Mouse (Mus musculus): ENCODE measurements around the gene Tgif2.
"Not testable (repeated sequence)": the region's sequence is repeated elsewhere in the genome, so short reads cannot be mapped to it uniquely, and the experiment has no call there.

- not testable (repeated sequence) for TF ChIP-seq GATA1 (IDR thresholded peaks at IDR 0.05; ENCODE audit: borderline replicate concordance, low read length); FLI1 (IDR thresholded peaks at IDR 0.05; ENCODE audit: low read length)
These were observed 13.8 kb downstream of the Tgif2 start for GRCm38 (mm10) chr2:156853584-156853983.
